Mouse (Mus musculus) spleen, adult 2 months (tissue): Measurements from ENCODE around the gene Stac2.

Experiments
- CTCF ChIP-seq: fragments of 200-500 bp; IDR thresholded peaks from 2 replicates; pipeline ENCODE4 v1.5.1; 2011; ENCODE audit warnings: mild to moderate bottlenecking, inconsistent platforms; ENCODE audit not compliant: insufficient read depth, insufficient read length, insufficient replicate concordance; ENCODE audit errors: extremely low read depth
- POLR2A ChIP-seq: fragments of 200-500 bp; IDR thresholded peaks from 2 replicates; pipeline ENCODE4 v1.6.1; 2011; ENCODE audit warnings: low read depth, low read length, inconsistent platforms

DNA sequence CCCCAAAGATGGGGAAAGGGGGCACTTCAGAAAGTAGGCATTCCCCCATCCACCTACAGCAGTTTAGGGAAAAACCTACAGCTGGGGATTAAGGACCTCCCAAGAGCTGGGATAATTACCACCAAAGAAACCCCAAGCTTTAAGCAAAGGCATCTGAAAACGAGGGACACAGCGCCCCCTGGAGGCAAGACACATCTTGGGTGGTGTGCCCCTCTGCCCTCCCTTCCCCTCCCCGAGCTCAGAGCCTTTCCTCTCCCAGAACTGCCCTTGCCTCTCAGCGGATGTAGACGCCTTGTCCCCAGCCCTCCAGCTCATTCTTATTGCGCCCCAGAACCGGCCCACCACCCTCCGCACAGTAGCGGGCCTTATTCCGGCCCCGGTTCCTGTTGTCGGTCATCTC, 50.6 kb downstream of the Stac2 start:
- TF ChIP-seq CTCF = peak; percentile 95
- no peak for TF ChIP-seq POLR2A
